Mouse (Mus musculus) heart, postnatal 36 days (tissue): ENCODE data around the gene Large1. TPM values are rescaled to one million over a fixed set of nuclear protein-coding genes. Genes with fewer than 3 reads are reported as not detected.
"Not testable (repeated sequence)": the region's sequence is repeated elsewhere in the genome, so short reads cannot be mapped to it uniquely, and the experiment has no call there.

Experiments
- DNase-seq, 2 experiments: peaks; one replicate each; pipeline ENCODE4 v3.0.0; 2021 to 2022
- intact Hi-C: fragments of 180-260 bp; cut with DNase I; formaldehyde crosslinking; loops from one replicate; pipeline ENCODE4 v1.15.1; 2025
- total RNA-seq, 2 experiments: library from RNA; stranded (reverse); gene quantifications; 2 replicates each; pipeline ENCODE4 v1.2.3; 2021

The Large1 gene
- total RNA-seq, 2 experiments from 2014 or later, result 36.9 to 37.8 TPM

- intact Hi-C loops, result no loop called here
- no peak for DNase-seq
These were observed 49.4 kb downstream of the Large1 start for GRCm38 (mm10) chr8:73303907-73304306.

GRCm38 (mm10) chr8:73302947-73303346 is 50.4 kb downstream of the Large1 start:
- intact Hi-C loops, result no loop called here
- DNase-seq, result no peak

- intact Hi-C loops, result no loop called here
- no peak for DNase-seq
These were observed 57.8 kb downstream of the Large1 start for GRCm38 (mm10) chr8:73295531-73295930.

DNA sequence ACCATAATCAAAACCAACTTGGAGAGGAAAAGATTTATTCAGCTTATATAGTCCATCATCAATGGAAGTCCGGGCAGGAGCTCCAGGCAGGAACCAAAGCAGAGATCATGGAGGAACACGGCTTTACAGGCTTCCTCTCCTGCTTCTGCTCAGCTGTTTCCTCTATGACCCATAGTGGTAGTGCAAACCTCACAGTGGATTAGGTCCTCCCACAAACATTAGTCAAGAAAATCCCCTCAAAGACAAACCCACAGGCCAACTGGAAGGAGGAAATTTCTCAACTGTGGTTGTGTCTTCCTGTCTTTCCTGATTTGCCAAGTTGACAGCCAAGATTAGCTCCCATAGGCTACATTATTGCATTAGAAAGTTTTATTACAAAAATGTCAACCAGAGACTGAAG is 59.7 kb downstream of the Large1 start:
- intact Hi-C loops, result no loop called here
- no peak for DNase-seq

GRCm38 (mm10) chr8:73291630-73292029 is 61.7 kb downstream of the Large1 start:
- DNase-seq, result no peak
- intact Hi-C loops, result no loop called here

- DNase-seq, result no peak
- intact Hi-C loops, result no loop called here
These were observed 62.7 kb downstream of the Large1 start for GRCm38 (mm10) chr8:73290636-73291035.

DNA sequence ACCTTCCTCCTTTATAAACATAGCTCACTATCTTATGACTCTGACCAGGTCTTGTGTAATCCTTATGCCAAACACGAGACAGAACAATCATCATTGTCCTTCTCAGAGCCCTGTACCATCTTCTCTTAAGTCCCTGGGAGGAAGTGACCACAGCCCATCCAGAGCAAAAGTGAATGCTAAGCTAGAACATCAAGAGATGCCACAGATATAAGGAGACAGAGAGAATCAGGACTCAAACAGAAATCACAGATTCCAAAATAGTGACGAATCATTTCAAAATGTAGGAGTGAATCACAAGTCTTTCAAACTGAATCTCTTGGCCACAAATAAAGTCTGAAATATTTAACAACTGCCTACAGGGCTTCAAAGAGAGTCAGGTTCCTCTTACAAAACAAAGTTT is 63.5 kb downstream of the Large1 start:
- DNase-seq, result no peak
- intact Hi-C loops, result no loop called here

DNA sequence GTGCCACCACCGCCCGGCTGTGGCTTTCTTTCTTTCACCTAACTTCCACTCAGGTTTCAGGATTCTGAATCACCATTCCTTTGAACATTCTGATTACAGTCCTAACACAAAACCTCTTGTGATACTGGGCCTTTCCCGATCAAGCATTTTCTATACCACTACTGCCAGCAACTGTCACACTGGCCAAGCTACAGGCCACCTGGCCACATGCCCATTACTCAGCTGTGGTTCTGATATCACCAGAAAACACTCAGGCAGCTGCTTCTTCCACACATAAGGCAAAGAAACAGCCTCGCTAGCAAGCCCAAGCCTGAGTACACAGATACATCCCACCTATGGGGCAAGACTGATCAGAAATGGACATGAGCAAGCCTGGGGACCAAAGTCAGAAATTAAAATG is 71.3 kb downstream of the Large1 start:
- intact Hi-C loops, result no loop called here
- peak; percentile 38 to 42 for DNase-seq

DNA sequence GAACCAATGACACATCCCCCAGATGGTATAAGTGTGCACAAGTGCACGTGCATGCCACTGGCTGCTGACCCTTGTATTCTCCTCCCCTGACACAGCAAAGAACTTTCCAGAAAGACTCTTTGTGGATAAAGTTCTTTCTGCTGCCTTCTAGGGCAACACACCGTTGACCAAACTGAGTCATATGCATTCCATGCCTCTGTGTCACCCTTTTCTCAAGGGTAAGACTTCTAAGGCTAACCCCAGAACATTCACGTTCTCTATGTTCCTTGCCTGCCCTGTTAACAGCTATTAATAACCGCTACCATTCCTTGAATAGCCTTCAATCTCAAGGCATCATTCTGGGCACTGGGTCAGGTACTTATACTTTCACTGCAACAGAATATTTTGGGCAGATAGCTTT is 77.3 kb downstream of the Large1 start:
- DNase-seq, result no peak

DNA sequence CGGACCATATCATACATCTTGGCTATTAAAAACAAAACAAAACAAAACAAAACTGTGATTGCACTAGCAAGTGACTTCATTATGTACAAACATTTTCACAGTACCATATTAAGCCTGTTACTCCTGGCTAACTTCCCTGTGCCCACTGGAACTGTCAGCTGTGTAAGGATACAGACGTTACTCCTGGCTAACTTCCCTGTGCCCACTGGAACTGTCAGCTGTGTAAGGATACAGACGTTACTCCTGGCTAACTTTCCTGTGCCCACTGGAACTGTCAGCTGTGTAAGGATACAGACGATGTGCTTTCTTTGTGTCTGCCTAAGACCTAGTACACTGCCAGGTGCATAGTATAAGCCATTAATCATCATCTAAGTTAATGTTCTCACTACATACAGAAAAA is 77.9 kb downstream of the Large1 start:
- intact Hi-C loops, DNase-seq: not testable (repeated sequence)

More for the DNA sequence above, 77.3 kb downstream of the Large1 start:
- intact Hi-C loops, result no loop called here

DNA sequence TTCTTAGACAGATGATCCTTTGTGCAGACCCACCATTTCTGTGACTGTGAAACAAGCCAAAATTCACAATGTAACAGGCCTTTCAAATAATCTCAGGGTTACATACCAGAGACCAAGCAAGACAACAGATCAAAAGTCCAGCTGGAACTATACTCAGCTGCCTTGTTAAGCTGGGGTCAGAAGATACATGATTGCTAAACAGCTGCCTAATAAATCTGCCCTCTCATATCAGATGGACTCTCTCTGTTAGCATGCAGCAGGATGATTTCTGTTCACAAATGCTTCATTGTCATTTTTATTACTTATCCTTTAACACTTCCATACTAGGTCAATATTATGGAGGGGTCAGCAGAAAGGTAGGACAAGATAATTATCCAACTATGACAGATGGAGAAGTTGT is 80.2 kb downstream of the Large1 start:
- intact Hi-C loops, result no loop called here
- DNase-seq, result no peak

GRCm38 (mm10) chr8:73270991-73271390 is 82.3 kb downstream of the Large1 start:
- no peak for DNase-seq
- intact Hi-C loops, result no loop called here

DNA sequence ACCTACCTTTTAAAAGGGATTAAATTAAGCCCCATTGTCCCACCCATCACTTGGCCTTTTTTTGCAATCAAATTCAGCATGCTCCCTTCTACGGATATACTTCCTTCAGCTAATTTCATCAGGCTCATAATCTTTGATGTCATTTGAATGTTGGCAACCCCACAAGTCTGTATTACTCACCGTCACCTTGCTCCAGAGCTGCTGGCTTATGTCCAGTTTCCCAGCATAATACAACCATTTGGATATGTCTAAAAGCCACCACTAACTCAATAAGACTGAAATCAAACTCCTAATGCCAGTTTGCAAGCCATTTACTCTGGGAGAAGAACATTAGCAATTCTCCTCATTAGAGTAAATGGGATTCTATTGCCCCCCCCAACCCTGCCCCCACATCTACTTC is 95.4 kb downstream of the Large1 start:
- intact Hi-C loops, result no loop called here
- no peak for DNase-seq

GRCm38 (mm10) chr8:73244186-73244585 is 109.2 kb downstream of the Large1 start:
- no peak for DNase-seq
- intact Hi-C loops, result no loop called here

- intact Hi-C loops, result no loop called here
- DNase-seq, result no peak
These were observed 111.3 kb downstream of the Large1 start for GRCm38 (mm10) chr8:73242066-73242465.

DNA sequence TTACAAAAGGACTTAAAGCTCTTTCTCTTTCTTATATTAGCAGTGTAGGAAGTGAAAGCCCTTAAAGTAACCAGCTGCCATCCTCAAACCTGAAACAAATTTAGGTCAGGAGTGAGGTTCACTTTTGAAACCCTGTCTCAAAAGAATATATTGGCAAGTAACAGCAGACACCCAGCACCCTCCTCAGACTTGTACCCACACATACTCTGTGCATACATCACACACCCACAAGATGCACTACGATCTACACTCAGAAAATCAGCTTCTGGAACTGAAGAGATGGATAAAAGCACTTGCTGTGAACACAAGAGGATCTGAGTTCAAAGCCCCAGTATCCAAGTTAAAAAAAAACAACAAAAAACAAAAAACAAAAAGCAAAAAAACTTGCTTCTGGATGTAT is 119.1 kb downstream of the Large1 start:
- intact Hi-C loops, result no loop called here
- no peak for DNase-seq

DNA sequence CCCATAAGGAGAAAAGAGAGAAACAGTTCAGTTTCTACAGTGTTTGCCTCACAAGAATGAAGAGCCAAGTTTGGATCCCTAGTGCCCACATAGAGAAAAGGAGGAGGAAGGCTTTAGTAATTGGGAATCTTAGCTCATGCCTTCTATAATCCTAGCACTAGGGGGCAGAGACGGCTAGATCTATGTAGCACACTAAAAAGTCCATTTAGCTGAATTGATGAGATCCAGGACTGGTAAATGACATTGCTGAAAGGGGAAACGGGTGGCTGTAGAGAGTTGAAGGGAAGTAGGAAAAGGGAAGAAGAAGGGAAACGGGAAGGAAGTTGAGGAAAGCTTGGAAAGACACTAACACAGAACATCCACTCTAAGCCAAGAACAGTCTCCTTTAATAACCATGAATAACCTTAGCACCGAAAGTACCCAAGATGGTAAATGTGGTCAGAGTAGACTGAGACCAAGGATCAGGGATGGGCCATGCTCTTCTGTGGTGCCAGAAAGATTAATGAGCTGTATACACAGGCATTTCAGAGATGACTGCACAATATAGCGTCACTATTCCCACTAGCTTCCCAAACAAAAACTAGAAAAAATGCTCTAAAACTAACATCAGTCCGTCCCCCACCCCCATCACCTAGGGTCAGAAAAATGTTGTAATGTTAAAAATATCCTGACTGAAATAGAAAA is 119.8 kb downstream of the Large1 start:
- intact Hi-C loops, result loop anchor here (2.0 kb wide), 1 partner anchor 121 kb away; no protein-coding TSS in a partner anchor
- peak in 1 of 2 experiments; percentile 28 for DNase-seq

DNA sequence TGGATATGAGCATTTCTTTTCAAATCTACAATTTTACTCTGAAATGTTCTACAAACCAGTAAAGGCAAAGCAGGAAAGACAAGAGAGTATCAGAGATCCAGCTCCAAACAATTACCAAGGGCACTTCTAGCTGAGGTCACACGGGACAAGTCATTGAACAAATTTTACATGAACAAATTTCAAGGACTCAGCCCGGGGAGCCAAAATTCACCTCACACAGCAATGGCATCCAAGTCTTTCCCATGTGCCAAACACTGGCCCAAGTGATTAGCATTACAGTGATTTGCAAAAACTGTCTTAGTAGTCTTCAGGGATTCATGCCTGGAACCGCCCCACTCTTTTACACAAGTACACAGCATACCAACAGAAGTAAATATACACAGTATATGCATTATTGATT is 126.5 kb downstream of the Large1 start:
- DNase-seq, result no peak
- intact Hi-C loops, result no loop called here

DNA sequence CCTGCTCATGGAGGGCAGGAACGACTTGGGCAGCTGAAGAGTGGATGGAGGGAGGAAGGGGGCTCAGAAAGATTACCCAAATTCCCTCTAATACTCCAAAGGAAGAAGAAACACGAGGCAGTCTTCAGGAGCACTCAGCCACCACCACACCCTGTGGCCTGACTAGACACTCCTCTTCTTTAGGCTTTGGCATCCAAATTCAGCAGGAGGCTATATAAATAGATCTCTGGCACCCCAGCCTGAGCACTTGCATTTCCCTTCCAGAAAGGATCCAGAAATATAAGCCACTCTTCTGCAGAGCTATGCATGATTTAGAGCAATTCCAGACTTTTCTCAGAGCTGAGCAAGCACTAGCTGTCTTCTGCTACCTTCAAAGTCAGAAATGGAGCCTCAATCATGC is 127.7 kb downstream of the Large1 start:
- no peak for DNase-seq
- intact Hi-C loops, result no loop called here

- no peak for DNase-seq
- intact Hi-C loops, result no loop called here
These were observed 134.0 kb downstream of the Large1 start for GRCm38 (mm10) chr8:73219178-73219811.

DNA sequence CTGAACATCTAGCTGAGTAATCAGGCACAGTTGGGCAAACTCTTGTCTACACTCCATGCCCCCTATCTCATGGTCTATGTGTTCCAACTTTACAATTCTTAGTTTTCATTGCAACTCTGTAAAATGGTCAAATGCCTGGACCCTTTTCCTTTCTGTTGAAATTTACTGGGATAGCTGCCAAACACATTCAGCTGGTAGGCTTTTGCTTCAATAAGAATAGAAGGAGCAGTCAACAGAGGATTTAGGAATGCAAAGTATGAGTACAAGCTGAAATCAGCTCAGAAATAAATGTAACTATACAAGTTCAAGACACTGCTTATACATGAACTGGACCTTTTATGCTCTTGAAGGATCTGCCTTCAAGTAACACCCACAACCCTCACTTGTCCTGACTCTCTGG is 146.5 kb downstream of the Large1 start:
- intact Hi-C loops, result loop anchor here (10.0 kb wide), 1 partner anchor 202 kb away; no protein-coding TSS in a partner anchor
- no peak for DNase-seq

DNA sequence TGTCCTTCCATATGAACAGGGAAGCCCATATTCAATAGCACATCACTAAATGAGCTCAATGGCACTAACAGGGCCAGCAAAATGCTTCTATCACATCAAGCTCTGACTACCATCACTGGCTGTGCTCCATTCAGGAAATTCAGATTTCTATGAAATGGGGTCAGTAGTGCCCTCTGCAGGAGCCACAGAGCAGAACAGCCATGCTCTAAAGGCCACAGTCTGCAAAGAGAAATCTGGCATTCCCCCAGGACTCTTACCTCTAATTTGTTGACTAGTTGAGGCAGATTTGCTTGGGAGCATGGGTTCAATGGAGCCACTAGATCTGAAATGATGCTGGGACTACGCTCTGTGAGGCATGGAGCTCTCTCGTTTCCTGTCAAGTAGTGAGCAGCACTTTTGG is 151.5 kb downstream of the Large1 start:
- intact Hi-C loops, result loop anchor here (10.0 kb wide), 1 partner anchor 197 kb away; no protein-coding TSS in a partner anchor
- DNase-seq, result no peak
